Mouse (Mus musculus) hindbrain, embryonic 15.5 days (tissue): ENCODE data around the gene Aadat. TPM values are rescaled to one million over a fixed set of nuclear protein-coding genes. Genes with fewer than 3 reads are reported as not detected.
"Not testable (repeated sequence)": the region's sequence is repeated elsewhere in the genome, so short reads cannot be mapped to it uniquely, and the experiment has no call there.

Experiments
- ATAC-seq: fragments of 200-750 bp; cut with Nextera tagmentation; 2 replicates; pipeline ENCODE4 v1.8.0; 2017; ENCODE audit warnings: low read depth, moderate number of reproducible peaks, moderate TSS enrichment; ENCODE audit not compliant: low FRiP score
- H3K27ac ChIP-seq: fragments of 300-500 bp; sonication (generic); replicated peaks from 2 replicates; pipeline ENCODE4 v1.5.1; 2015; ENCODE audit warnings: mild to moderate bottlenecking, inconsistent platforms
- H3K27me3 ChIP-seq: fragments of 300-500 bp; sonication (generic); 2 replicates; pipeline ENCODE4 v1.6.1; 2015; ENCODE audit warnings: control low read depth, inconsistent platforms
- H3K36me3 ChIP-seq: fragments of 300-500 bp; sonication (generic); 2 replicates; pipeline ENCODE4 v1.6.1; 2015; ENCODE audit warnings: control low read depth, inconsistent platforms
- H3K4me1 ChIP-seq: fragments of 300-500 bp; sonication (generic); replicated peaks from 2 replicates; pipeline ENCODE4 v1.6.1; 2015; ENCODE audit warnings: control low read depth, inconsistent platforms
- H3K4me2 ChIP-seq: fragments of 300-500 bp; sonication (generic); 2 replicates; pipeline ENCODE4 v1.6.1; 2015; ENCODE audit warnings: moderate library complexity, mild to moderate bottlenecking, inconsistent platforms
- H3K4me3 ChIP-seq: fragments of 300-500 bp; sonication (generic); 2 replicates; pipeline ENCODE4 v1.5.1; 2015; ENCODE audit warnings: mild to moderate bottlenecking, inconsistent platforms
- H3K9ac ChIP-seq: fragments of 300-500 bp; sonication (generic); 2 replicates; pipeline ENCODE4 v1.6.1; 2015; ENCODE audit warnings: inconsistent platforms
- H3K9me3 ChIP-seq: fragments of 300-500 bp; sonication (generic); 2 replicates; pipeline ENCODE4 v1.6.1; 2016; ENCODE audit warnings: control low read depth, inconsistent platforms
- WGBS: fragments of 180-500 bp; shearing (Covaris S2); methylation state at CpG from one replicate; pipeline ENCODE4 v1.1.7; 2015; 5-methylcytosine and 5-hydroxymethylcytosine counted together
- polyA plus RNA-seq: library from polyadenylated mRNA; unstranded; fragments of >200 nt; fragmentation: Nextera tagmentation; extraction: Ambion mirVana; gene quantifications from 2 replicates; pipeline ENCODE4 v1.2.1, GENCODE M21; 2015

Aadat gene
- 1.7 and 2.4 TPM in 2 replicates for polyA plus RNA-seq

- no peaks in the 10 kb centered on the region for H3K9me3 ChIP-seq
- WGBS: under 1% methylated on average over 25 of the region's 25 CpGs
- peak within 1 kb of the TSS; percentile 81 for H3K9ac ChIP-seq
- peak within 1 kb of the TSS; percentile 78 for H3K27ac ChIP-seq
- peak within 1 kb of the TSS; percentile 72 for H3K4me3 ChIP-seq
- H3K4me1 ChIP-seq: peaks cover 8% of the 10 kb centered on the region; the same call in 1 of the 2 replicates
- peak; percentile 98 for ATAC-seq
- no peaks in the 10 kb centered on the region for H3K36me3 ChIP-seq
- H3K27me3 ChIP-seq: no peaks in the 10 kb centered on the region
- peak within 1 kb of the TSS; percentile 98 for H3K4me2 ChIP-seq
Observed at GRCm38 (mm10) chr8:60505653-60506521, at the start of gene Aadat. Gene Aadat, plus strand, starts transcription at chr8:60505932.

GRCm38 (mm10) chr8:60466686-60467335 lies 38.9 kb upstream of the Aadat start:
- Histone ChIP-seq H3K4me2 (peak overlapping the region; percentile 39), H3K27me3 (no peaks in the 10 kb centered on the region), H3K9me3 (no peaks in the 10 kb centered on the region), H3K4me3 (peak overlapping the region; percentile 10; the same call in 1 of the 2 replicates), H3K4me1 (no peaks in the 10 kb centered on the region), H3K27ac (no peak overlapping the region), H3K9ac (peak overlapping the region; percentile 8; the same call in 1 of the 2 replicates), H3K36me3 (no peaks in the 10 kb centered on the region)
- WGBS: 36% methylated on average over 15 of the region's 15 CpGs
- ATAC-seq: peak; percentile 89

GRCm38 (mm10) chr8:60490147-60490546 lies 15.6 kb upstream of the Aadat start:
- Histone ChIP-seq H3K27me3 (no peaks in the 10 kb centered on the region), H3K27ac (no peak overlapping the region), H3K9me3 (no peaks in the 10 kb centered on the region), H3K4me3 (no peak overlapping the region), H3K36me3 (no peaks in the 10 kb centered on the region), H3K9ac (no peak overlapping the region), H3K4me1 (no peaks in the 10 kb centered on the region), H3K4me2 (no peak overlapping the region)
- 82% methylated on average over 2 of the region's 2 CpGs for WGBS
- ATAC-seq: no peak

DNA sequence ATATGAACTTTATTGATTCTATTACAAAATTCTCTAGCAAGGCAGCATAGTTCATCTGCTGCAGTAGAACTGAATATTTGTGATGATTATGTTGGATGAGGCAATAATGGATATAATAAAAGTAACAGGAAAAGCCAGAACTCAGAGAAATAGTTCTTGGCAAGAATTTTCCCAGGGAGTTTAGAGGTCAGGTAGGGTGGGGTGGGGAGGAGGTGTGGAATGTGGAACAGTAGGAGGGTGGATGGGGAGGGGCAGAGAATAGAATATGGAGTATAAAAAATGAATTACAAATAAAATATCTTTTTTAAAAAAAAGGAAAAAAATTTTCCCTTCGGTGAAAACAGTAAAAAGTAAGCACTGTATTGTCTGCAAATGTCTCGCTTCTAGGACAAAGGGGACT lies 13.9 kb upstream of the Aadat start:
- no peak overlapping the region for H3K4me2 ChIP-seq
- no peak overlapping the region for H3K27ac ChIP-seq
- ATAC-seq: no peak
- no peak overlapping the region for H3K9ac ChIP-seq
- H3K9me3 ChIP-seq: no peaks in the 10 kb centered on the region
- no peaks in the 10 kb centered on the region for H3K36me3 ChIP-seq
- 87% methylated on average over 2 of the region's 2 CpGs for WGBS
- no peaks in the 10 kb centered on the region for H3K4me1 ChIP-seq
- no peak overlapping the region for H3K4me3 ChIP-seq
- H3K27me3 ChIP-seq: no peaks in the 10 kb centered on the region

- no peaks in the 10 kb centered on the region for H3K4me1 ChIP-seq
- no peaks in the 10 kb centered on the region for H3K9me3 ChIP-seq
- H3K9ac ChIP-seq: no peak overlapping the region
- no peak overlapping the region for H3K4me3 ChIP-seq
- H3K36me3 ChIP-seq: no peaks in the 10 kb centered on the region
- no peak overlapping the region for H3K4me2 ChIP-seq
- no peak for ATAC-seq
- 77% methylated on average over 3 of the region's 3 CpGs for WGBS
- H3K27me3 ChIP-seq: no peaks in the 10 kb centered on the region
- H3K27ac ChIP-seq: no peak overlapping the region
Observed at GRCm38 (mm10) chr8:60492471-60492870, 13.3 kb upstream of the Aadat start.

- Histone ChIP-seq H3K9ac (no peak overlapping the region), H3K36me3 (no peaks in the 10 kb centered on the region), H3K4me2 (no peak overlapping the region), H3K4me3 (no peak overlapping the region), H3K27me3 (no peaks in the 10 kb centered on the region), H3K4me1 (no peaks in the 10 kb centered on the region), H3K9me3 (no peaks in the 10 kb centered on the region), H3K27ac (no peak overlapping the region)
- WGBS: 94% methylated on average over 11 of the region's 11 CpGs
- ATAC-seq: no peak
Observed at GRCm38 (mm10) chr8:60494606-60495005, 11.1 kb upstream of the Aadat start.

DNA sequence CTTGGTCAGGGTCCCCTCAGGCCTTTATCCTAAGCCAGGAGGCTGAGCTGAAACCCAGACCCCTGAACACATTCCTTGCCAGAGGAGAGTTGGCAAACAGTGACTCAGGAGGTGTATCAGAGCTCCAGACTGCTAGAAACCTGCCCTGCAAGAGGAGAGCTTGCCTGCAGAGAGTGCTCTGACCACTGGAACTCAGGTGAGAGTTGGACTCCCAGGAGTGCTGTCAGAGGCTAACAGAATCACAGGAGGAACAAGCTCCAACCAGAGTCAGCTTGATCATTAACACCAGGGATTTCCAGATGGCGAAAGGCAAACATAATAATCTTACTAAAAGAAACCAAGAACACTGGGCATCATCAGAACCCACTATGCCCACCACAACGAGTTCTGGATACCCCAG lies 10.7 kb upstream of the Aadat start:
- ATAC-seq, H3K4me2 ChIP-seq, H3K4me3 ChIP-seq, H3K4me1 ChIP-seq, H3K27ac ChIP-seq, H3K27me3 ChIP-seq, H3K9me3 ChIP-seq, H3K36me3 ChIP-seq, H3K9ac ChIP-seq: not testable (repeated sequence)
- WGBS: 87% methylated on average over 2 of the region's 2 CpGs

DNA sequence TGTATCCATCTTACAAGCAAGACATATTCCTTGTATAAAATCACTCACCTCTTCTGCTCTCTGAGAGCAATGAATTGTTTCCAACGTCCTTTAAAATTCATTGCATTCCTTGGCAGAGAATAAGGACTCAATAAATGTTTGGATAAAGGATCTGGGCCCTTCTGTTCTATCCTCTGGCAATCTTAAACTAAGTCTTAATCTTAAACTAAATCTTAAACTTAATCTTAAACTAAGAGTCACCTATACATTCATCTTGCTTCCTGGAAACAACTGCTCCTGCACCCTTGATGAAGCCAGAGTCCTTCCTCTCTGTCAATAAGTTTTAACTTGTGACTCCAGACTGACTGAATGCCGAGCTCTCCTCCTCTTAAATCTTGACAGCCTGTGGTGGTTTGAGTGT lies 2.6 kb upstream of the Aadat start, which contains the start of gene Gm10283:
Gene Gm10283 (minus strand): TSS at position 101 of the 400 bp plus-strand sequence.
- ATAC-seq: no peak
- no peak within 1 kb of the TSS for H3K9ac ChIP-seq
- H3K4me3 ChIP-seq: no peak within 1 kb of the TSS
- no peaks in the 10 kb centered on the region for H3K27me3 ChIP-seq
- WGBS: 54% methylated on average over 2 of the region's 2 CpGs
- no peak within 1 kb of the TSS for H3K27ac ChIP-seq
- no peaks in the 10 kb centered on the region for H3K9me3 ChIP-seq
- H3K36me3 ChIP-seq: no peaks in the 10 kb centered on the region
- H3K4me1 ChIP-seq: peaks cover 8% of the 10 kb centered on the region; the same call in 1 of the 2 replicates
- no peak within 1 kb of the TSS for H3K4me2 ChIP-seq

GRCm38 (mm10) chr8:60518286-60518685 lies 12.6 kb downstream of the Aadat start:
- no peak overlapping the region for H3K27ac ChIP-seq
- H3K4me2 ChIP-seq: no peak overlapping the region
- H3K27me3 ChIP-seq: no peaks in the 10 kb centered on the region
- no peak overlapping the region for H3K9ac ChIP-seq
- H3K4me1 ChIP-seq: no peaks in the 10 kb centered on the region
- no peaks in the 10 kb centered on the region for H3K9me3 ChIP-seq
- ATAC-seq: no peak
- H3K4me3 ChIP-seq: no peak overlapping the region
- H3K36me3 ChIP-seq: no peaks in the 10 kb centered on the region

GRCm38 (mm10) chr8:60534945-60535344 lies 29.2 kb downstream of the Aadat start:
- 28% methylated on average over 2 of the region's 2 CpGs for WGBS
- Histone ChIP-seq H3K4me1 (no peaks in the 10 kb centered on the region), H3K27ac (no peak overlapping the region), H3K36me3 (no peaks in the 10 kb centered on the region), H3K4me2 (no peak overlapping the region), H3K9ac (no peak overlapping the region), H3K4me3 (no peak overlapping the region), H3K27me3 (no peaks in the 10 kb centered on the region), H3K9me3 (no peaks in the 10 kb centered on the region)
- ATAC-seq: no peak

GRCm38 (mm10) chr8:60566783-60567182 lies 61.1 kb downstream of the Aadat start:
- Histone ChIP-seq H3K36me3 (no peaks in the 10 kb centered on the region), H3K27ac (no peak overlapping the region), H3K4me3 (no peak overlapping the region), H3K9ac (no peak overlapping the region), H3K27me3 (no peaks in the 10 kb centered on the region), H3K9me3 (no peaks in the 10 kb centered on the region), H3K4me2 (no peak overlapping the region), H3K4me1 (no peaks in the 10 kb centered on the region)
- ATAC-seq: no peak
- WGBS: 81% methylated on average over 3 of the region's 3 CpGs

GRCm38 (mm10) chr8:60577231-60577630 lies 71.5 kb downstream of the Aadat start:
- no peak for ATAC-seq
- H3K4me2 ChIP-seq: no peak overlapping the region

More at GRCm38 (mm10) chr8:60577231-60577630, 71.5 kb downstream of the Aadat start:
- H3K27ac ChIP-seq: no peak overlapping the region
- H3K4me1 ChIP-seq: no peaks in the 10 kb centered on the region
- no peak overlapping the region for H3K4me3 ChIP-seq
- H3K36me3 ChIP-seq: no peaks in the 10 kb centered on the region
- 72% methylated on average over 1 of the region's 1 CpGs for WGBS
- H3K27me3 ChIP-seq: no peaks in the 10 kb centered on the region
- H3K9ac ChIP-seq: no peak overlapping the region
- H3K9me3 ChIP-seq: no peaks in the 10 kb centered on the region
